Mouse (Mus musculus) cerebellum, adult 2 months (tissue): ENCODE data around the gene Pld2.

Experiments used
- CTCF ChIP-seq: fragments of 200-500 bp; IDR thresholded peaks from 2 replicates; pipeline ENCODE4 v1.5.1; 2011; ENCODE audit warnings: low read depth, mild to moderate bottlenecking, control low read depth, low read length, moderate library complexity, borderline replicate concordance; ENCODE audit not compliant: insufficient read depth
- POLR2A ChIP-seq: fragments of 200-500 bp; IDR thresholded peaks from 2 replicates; pipeline ENCODE4 v1.6.1; 2011; ENCODE audit warnings: low read length, control low read depth, borderline replicate concordance; ENCODE audit not compliant: insufficient read depth

GRCm38 (mm10) chr11:70561937-70562286 lies 22.0 kb downstream of the Pld2 start:
- TF ChIP-seq CTCF (no peak), POLR2A (no peak)
